Mouse (Mus musculus): ENCODE data around the gene Iqsec3. TPM values are rescaled to one million over a fixed set of nuclear protein-coding genes. Genes with fewer than 3 reads are reported as not detected.

The Iqsec3 gene
- not detected for polyA plus RNA-seq (2014; fragmentation: Illumina TruSeq; extraction: RNeasy Lipid Tissue Mini Kit (QIAGEN cat#74804))

GRCm38 (mm10) chr6:121473093-121473821, at the start of gene Iqsec3:
TSS of gene Iqsec3 (minus strand) at chr6:121473678.

GRCm38 (mm10) chr6:121343026-121343770, 130.3 kb downstream of the Iqsec3 start, which contains the start of gene Slc6a12:
TSS of gene Slc6a12 (plus strand) at chr6:121343076.

Other genes with a start within 250 kb of the Iqsec3 start
- 3.6 TPM for gene Usp18, start 227.8 kb downstream of the Iqsec3 start, polyA plus RNA-seq (2014; fragmentation: Illumina TruSeq; extraction: RNeasy Lipid Tissue Mini Kit (QIAGEN cat#74804))
- gene Slc6a13, start 173.5 kb downstream of the Iqsec3 start, polyA plus RNA-seq (2014; fragmentation: Illumina TruSeq; extraction: RNeasy Lipid Tissue Mini Kit (QIAGEN cat#74804)) = not detected
- gene Slc6a12, start 130.6 kb downstream of the Iqsec3 start, polyA plus RNA-seq (2014; fragmentation: Illumina TruSeq; extraction: RNeasy Lipid Tissue Mini Kit (QIAGEN cat#74804)) = not detected
- 1.4 TPM for gene A2m, start 161.7 kb upstream of the Iqsec3 start, polyA plus RNA-seq (2014; fragmentation: Illumina TruSeq; extraction: RNeasy Lipid Tissue Mini Kit (QIAGEN cat#74804))